Mouse (Mus musculus): Measurements from ENCODE around the gene R3hcc1l.

DNA sequence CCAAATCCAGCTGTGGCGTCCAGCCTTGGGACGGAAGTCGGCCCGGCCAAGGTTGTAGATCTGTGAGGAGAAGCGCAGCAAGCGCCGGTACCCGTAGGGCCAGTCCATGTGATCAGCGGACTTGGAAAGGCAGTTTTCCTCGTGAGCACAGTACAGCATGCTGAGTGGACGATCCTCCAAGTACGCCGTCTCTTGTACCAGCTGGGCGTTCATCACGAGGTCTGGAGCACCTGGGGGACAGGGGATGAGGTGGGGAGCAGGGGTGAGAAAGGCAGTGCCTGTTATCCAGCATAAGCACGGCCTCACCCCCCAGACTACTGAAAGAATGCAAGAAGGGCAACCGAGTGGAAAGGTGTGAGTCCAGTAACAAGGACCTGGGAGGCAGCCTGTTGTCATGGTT is 81.3 kb downstream of the R3hcc1l start:
- TF ChIP-seq CTCF (IDR thresholded peaks at IDR 0.05; ENCODE audit: low read depth, low read length) = no peak
- TF ChIP-seq POLR2A (IDR thresholded peaks at IDR 0.05; ENCODE audit: borderline replicate concordance, low read depth, low read length) = no peak
